Mouse (Mus musculus): ENCODE measurements around the gene Sprr2a2.
"Not testable (repeated sequence)": the region's sequence is repeated elsewhere in the genome, so short reads cannot be mapped to it uniquely, and the experiment has no call there.

DNA sequence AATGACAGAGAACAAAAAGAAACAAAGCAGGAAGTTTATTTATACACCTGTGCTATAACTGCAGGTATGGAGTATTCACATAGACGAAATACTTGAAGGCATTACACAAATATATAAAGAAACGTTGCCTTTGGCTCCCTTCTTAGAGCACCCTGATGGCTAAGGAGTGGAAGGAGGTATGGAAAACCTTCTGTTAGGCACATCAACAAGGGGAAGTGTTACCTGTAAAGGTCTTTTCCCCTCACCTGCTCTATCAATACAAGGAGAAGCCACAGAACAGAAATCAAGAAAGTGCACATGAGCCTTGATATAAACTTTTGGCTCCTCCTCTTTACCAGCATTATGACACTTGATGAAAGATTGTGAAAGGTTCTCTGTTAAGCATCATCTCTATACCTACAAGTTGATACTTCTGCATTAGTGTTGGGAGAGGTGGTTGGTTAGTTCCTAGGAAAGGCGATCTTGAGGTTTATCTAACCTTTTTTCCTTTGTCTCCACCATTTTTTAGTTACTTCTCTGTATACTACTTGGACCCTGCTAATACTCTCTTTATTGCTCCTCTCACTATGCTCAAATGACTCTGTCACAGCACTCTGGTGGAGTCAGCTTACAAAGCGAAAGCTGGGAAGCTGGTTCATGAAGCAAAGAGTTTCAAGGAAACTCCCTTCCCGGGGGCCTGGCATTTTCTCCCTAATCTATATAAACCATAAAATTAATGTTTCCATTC lies 20.9 kb downstream of the Sprr2a2 start:
- not testable (repeated sequence) for TF ChIP-seq CTCF, POLR2A (IDR thresholded peaks at IDR 0.05; ENCODE audit: insufficient read depth, low read depth, low read length)

All from olfactory bulb, adult 2 months (tissue).